11 mouse cellular contexts compared by ENCODE assay signal in genomic region chr4:149400878-149401590, GRCm38 (mm10). TPM values are rescaled to one million over a fixed set of nuclear protein-coding genes. Genes with fewer than 3 reads are reported as not detected.
A peak's percentile ranks its signal among the peaks of the same experiment; 100 is the strongest.
DNase-seq lines count a peak whose midpoint lies in the region; ATAC-seq lines count a peak whose summit lies in the region.
"Had no signal": no experiment of that assay in that cellular context is flagged by ENCODE, and none has a peak within 500 bp of the region (broad histone marks: within the 10 kb centered on the region; RNA-seq: fewer than 3 reads in every experiment).

No protein-coding gene starts in this region.

- intact Hi-C loops in heart, postnatal 10 days (cut with DNase I) = no loop called here
- intact Hi-C loops in left cerebral cortex, postnatal 25 days (cut with DNase I) = no loop called here

- no peak overlapping the region for H3K9ac ChIP-seq in heart, embryonic 11.5 days (ENCODE audit: low read depth, low read length)
- H3K9ac ChIP-seq in stomach, embryonic 16.5 days (ENCODE audit: low read length) = no peak overlapping the region
- H3K9ac ChIP-seq: midbrain, embryonic 15.5 days had no signal

- 58% methylated on average over 12 of the region's 12 CpGs for WGBS in heart, embryonic 11.5 days (ENCODE audit: insufficient replicate concordance)
- WGBS in stomach, embryonic 16.5 days = 49% methylated on average over 12 of the region's 12 CpGs

- H3K9me3 ChIP-seq in heart, embryonic 11.5 days (replicated peaks; ENCODE audit: control insufficient read depth, low read length) = no peaks in the 10 kb centered on the region
- no peaks in the 10 kb centered on the region for H3K9me3 ChIP-seq in stomach, embryonic 16.5 days (replicated peaks; ENCODE audit: control insufficient read depth, low read length)
- H3K9me3 ChIP-seq: midbrain, embryonic 15.5 days had no signal

- H3K4me3 ChIP-seq in heart, embryonic 11.5 days (ENCODE audit: low read depth, low read length) = no peak overlapping the region
- H3K4me3 ChIP-seq in stomach, embryonic 16.5 days (replicated peaks; ENCODE audit: low read length) = no peak overlapping the region
- H3K4me3 ChIP-seq: midbrain, embryonic 15.5 days had no signal

- peak overlapping the region; percentile 43 for H3K27ac ChIP-seq in heart, embryonic 11.5 days (ENCODE audit: low read depth, low read length)
- H3K27ac ChIP-seq in stomach, embryonic 16.5 days (ENCODE audit: low read length) = peak overlapping the region; percentile 40; the same call in 1 of the 2 replicates
- H3K27ac ChIP-seq: midbrain, embryonic 15.5 days had no signal

- no peaks in the 10 kb centered on the region for H3K27me3 ChIP-seq in heart, embryonic 11.5 days (ENCODE audit: control insufficient read depth, insufficient read depth, low read length)
- no peaks in the 10 kb centered on the region for H3K27me3 ChIP-seq in stomach, embryonic 16.5 days (ENCODE audit: control insufficient read depth, insufficient read depth, low read length)
- H3K27me3 ChIP-seq: midbrain, embryonic 15.5 days had no signal

- H3K4me2 ChIP-seq in heart, embryonic 11.5 days = no peak overlapping the region
- H3K4me2 ChIP-seq in stomach, embryonic 16.5 days (ENCODE audit: low read depth, low read length) = no peak overlapping the region
- H3K4me2 ChIP-seq: midbrain, embryonic 15.5 days had no signal

- no peak for ATAC-seq in heart, embryonic 11.5 days (replicated peaks; ENCODE audit: insufficient number of reproducible peaks, low FRiP score, low TSS enrichment)
- no peak for ATAC-seq in stomach, embryonic 16.5 days (ENCODE audit: insufficient read depth, low FRiP score)
- ATAC-seq: midbrain, embryonic 15.5 days had no signal

- H3K36me3 ChIP-seq in heart, embryonic 11.5 days (ENCODE audit: control insufficient read depth, insufficient read depth, low read length) = no peaks in the 10 kb centered on the region; the same call in 1 of the 2 replicates
- H3K36me3 ChIP-seq in stomach, embryonic 16.5 days (ENCODE audit: control insufficient read depth, insufficient read depth, low read length) = no peaks in the 10 kb centered on the region
- H3K36me3 ChIP-seq: midbrain, embryonic 15.5 days had no signal

- DNase-seq in heart, postnatal 10 days = no peak
- DNase-seq in CD4-positive, CD25-positive, alpha-beta regulatory T cell, adult 2 months (ENCODE audit: low read depth, low spot score) = peak; percentile 26
- peak; percentile 57 to 64 for DNase-seq in cerebellum, postnatal 25 days
- DNase-seq in right cerebral cortex, postnatal 25 days = no peak
- DNase-seq in left cerebral cortex, postnatal 25 days (ENCODE audit: low spot score in 2 of 2) = no peak
- no peak for DNase-seq in T-cell, adult 2 months (ENCODE audit: low spot score)
- DNase-seq: kidney, postnatal 10 days; lung, adult 2 months had no signal

- peaks cover 84% of the 10 kb centered on the region for H3K4me1 ChIP-seq in heart, embryonic 11.5 days (ENCODE audit: control insufficient read depth, insufficient read depth, low read length)
- peaks cover 56% of the 10 kb centered on the region for H3K4me1 ChIP-seq in stomach, embryonic 16.5 days (ENCODE audit: control insufficient read depth, insufficient read depth, low read length)

RNA-seq across cellular contexts. Expression of gene Ube4b, which starts 25.5 kb away (rescaled TPM):
- 36.3 and 41.3 TPM in 2 replicates for polyA plus RNA-seq in heart, embryonic 11.5 days (2014; fragmentation: Nextera tagmentation; extraction: Ambion mirVana)
- 10 to 100 TPM; 53.6 to 60.2 TPM for total RNA-seq in heart, postnatal 10 days (2021)
- 32.7 and 33.5 TPM in 2 replicates for polyA plus RNA-seq in stomach, embryonic 16.5 days (2015; fragmentation: Nextera tagmentation; extraction: Ambion mirVana)
- total RNA-seq in left cerebral cortex, postnatal 25 days (2021) = 100 to 1,000 TPM in 1 of 2 experiments, 10 to 100 TPM in 1; 93.9 to 103 TPM

RNA-seq across cellular contexts. Expression of gene Rbp7, which starts 53.7 kb away (rescaled TPM):
- 1.2 and 2.5 TPM in 2 replicates for polyA plus RNA-seq in heart, embryonic 11.5 days (2014; fragmentation: Nextera tagmentation; extraction: Ambion mirVana)
- total RNA-seq in heart, postnatal 10 days (2021) = 10 to 100 TPM; 35.2 to 76.0 TPM
- 4.0 and 4.8 TPM in 2 replicates for polyA plus RNA-seq in stomach, embryonic 16.5 days (2015; fragmentation: Nextera tagmentation; extraction: Ambion mirVana)
- not detected for total RNA-seq in left cerebral cortex, postnatal 25 days (2021)

Comparison
In these comparisons a context has a peak if more than half of its experiments do, and no peak if none do; other contexts are left out.
1. DNase-seq: peak in CD4-positive, CD25-positive, alpha-beta regulatory T cell, adult 2 months (single experiment) and cerebellum, postnatal 25 days (2 of 2); none in heart, postnatal 10 days (0 of 2), right cerebral cortex, postnatal 25 days (single experiment), left cerebral cortex, postnatal 25 days (0 of 2) and T-cell, adult 2 months (single experiment).
2. RNA of gene Rbp7, which starts 53.7 kb away (total RNA-seq): 35.2 to 76.0 TPM in heart, postnatal 10 days; not detected in left cerebral cortex, postnatal 25 days; every median in the first group is over 10 times any median in the second.